Mouse (Mus musculus) kidney, embryonic 16.5 days (tissue): ENCODE measurements at regions not wholly inside any gene's neighbourhood (a gene's known extent, or its start where the extent isn't known, plus 50 kb on each side); places are given as distances from the start of the nearest gene placed in this dataset.

ENCODE experiments used
- ATAC-seq: fragments of 200-750 bp; cut with Nextera tagmentation; 2 replicates; pipeline ENCODE4 v1.8.0; 2017; ENCODE audit warnings: moderate TSS enrichment; ENCODE audit not compliant: low FRiP score, low TSS enrichment
- H3K27ac ChIP-seq: fragments of 300-500 bp; sonication (generic); 2 replicates; pipeline ENCODE4 v1.5.1; 2014; ENCODE audit warnings: low read length
- H3K27me3 ChIP-seq: fragments of 300-500 bp; sonication (generic); 2 replicates; pipeline ENCODE4 v1.6.1; 2014; ENCODE audit warnings: low read length, control low read depth, mixed read lengths; ENCODE audit not compliant: insufficient read depth
- H3K36me3 ChIP-seq: fragments of 300-500 bp; sonication (generic); 2 replicates; pipeline ENCODE4 v1.6.1; 2014; ENCODE audit warnings: low read length, control low read depth, mixed read lengths; ENCODE audit not compliant: insufficient read depth
- H3K4me1 ChIP-seq: fragments of 300-500 bp; sonication (generic); 2 replicates; pipeline ENCODE4 v1.6.1; 2014; ENCODE audit warnings: low read length, control low read depth, mixed read lengths; ENCODE audit not compliant: insufficient read depth
- H3K4me2 ChIP-seq: fragments of 300-500 bp; sonication (generic); replicated peaks from 2 replicates; pipeline ENCODE4 v1.6.1; 2014; ENCODE audit warnings: low read depth, low read length
- H3K4me3 ChIP-seq: fragments of 300-500 bp; sonication (generic); 2 replicates; pipeline ENCODE4 v1.5.1; 2014; ENCODE audit warnings: mild to moderate bottlenecking, low read length
- H3K9ac ChIP-seq: fragments of 300-500 bp; sonication (generic); replicated peaks from 2 replicates; pipeline ENCODE4 v1.6.1; 2014; ENCODE audit warnings: low read length
- H3K9me3 ChIP-seq: fragments of 300-500 bp; sonication (generic); 2 replicates; pipeline ENCODE4 v1.6.1; 2016; ENCODE audit warnings: low read length, control low read depth
- WGBS: fragments of 180-500 bp; shearing (Covaris S2); extraction: QIAGEN DNeasy Blood & Tissue Kit; methylation state at CpG from one replicate; pipeline ENCODE4 v1.1.7; 2014; 5-methylcytosine and 5-hydroxymethylcytosine counted together

GRCm38 (mm10) chr9:87872384-87872905 lies 141.4 kb upstream of the Tbx18 start:
- no peak for ATAC-seq
- H3K4me2 ChIP-seq = no peak overlapping the region

GRCm38 (mm10) chr9:87882587-87882986 lies 151.5 kb upstream of the Tbx18 start:
- H3K27ac ChIP-seq = no peak overlapping the region
- H3K9me3 ChIP-seq = peaks cover 3% of the 10 kb centered on the region
- no peaks in the 10 kb centered on the region for H3K36me3 ChIP-seq
- H3K4me2 ChIP-seq = no peak overlapping the region
- H3K4me1 ChIP-seq = no peaks in the 10 kb centered on the region
- H3K4me3 ChIP-seq = no peak overlapping the region
- ATAC-seq = no peak
- no peak overlapping the region for H3K9ac ChIP-seq
- H3K27me3 ChIP-seq = no peaks in the 10 kb centered on the region
- WGBS = 76% methylated on average over 1 of the region's 1 CpGs

More at GRCm38 (mm10) chr9:87872384-87872905, 141.4 kb upstream of the Tbx18 start:
- Histone ChIP-seq H3K27ac (no peak overlapping the region), H3K9me3 (no peaks in the 10 kb centered on the region), H3K4me3 (no peak overlapping the region), H3K9ac (no peak overlapping the region), H3K4me1 (no peaks in the 10 kb centered on the region), H3K36me3 (no peaks in the 10 kb centered on the region), H3K27me3 (no peaks in the 10 kb centered on the region)
- WGBS = 83% methylated on average over 6 of the region's 6 CpGs

- H3K36me3 ChIP-seq = no peaks in the 10 kb centered on the region
- H3K4me2 ChIP-seq = no peak overlapping the region
- no peak; the same call in 1 of the 2 replicates for ATAC-seq
- no peak overlapping the region for H3K4me3 ChIP-seq
- no peaks in the 10 kb centered on the region for H3K9me3 ChIP-seq
- H3K9ac ChIP-seq = no peak overlapping the region
- no peak overlapping the region for H3K27ac ChIP-seq
- no peaks in the 10 kb centered on the region for H3K27me3 ChIP-seq
- H3K4me1 ChIP-seq = no peaks in the 10 kb centered on the region
Observed at GRCm38 (mm10) chr9:87883069-87883468, 152.0 kb upstream of the Tbx18 start.

- no peak for ATAC-seq
- H3K9me3 ChIP-seq = peaks cover 8% of the 10 kb centered on the region; the same call in 1 of the 2 replicates
- no peak overlapping the region for H3K4me3 ChIP-seq
- no peaks in the 10 kb centered on the region for H3K4me1 ChIP-seq
- no peaks in the 10 kb centered on the region for H3K36me3 ChIP-seq
- no peaks in the 10 kb centered on the region for H3K27me3 ChIP-seq
- 38% methylated on average over 4 of the region's 4 CpGs for WGBS
- no peak overlapping the region for H3K27ac ChIP-seq
- H3K4me2 ChIP-seq = no peak overlapping the region
- H3K9ac ChIP-seq = no peak overlapping the region
Observed at GRCm38 (mm10) chr9:87894051-87894450, 163.0 kb upstream of the Tbx18 start.

GRCm38 (mm10) chr9:87894596-87894995 lies 163.5 kb upstream of the Tbx18 start:
- no peak overlapping the region for H3K27ac ChIP-seq
- H3K4me2 ChIP-seq = no peak overlapping the region
- H3K27me3 ChIP-seq = no peaks in the 10 kb centered on the region
- H3K4me3 ChIP-seq = no peak overlapping the region
- H3K9me3 ChIP-seq = peaks cover 8% of the 10 kb centered on the region; the same call in 1 of the 2 replicates
- 37% methylated on average over 3 of the region's 3 CpGs for WGBS
- no peaks in the 10 kb centered on the region for H3K36me3 ChIP-seq
- no peak for ATAC-seq
- no peak overlapping the region for H3K9ac ChIP-seq
- no peaks in the 10 kb centered on the region for H3K4me1 ChIP-seq

GRCm38 (mm10) chr9:87895526-87895925 lies 164.5 kb upstream of the Tbx18 start:
- no peak overlapping the region for H3K4me2 ChIP-seq
- H3K36me3 ChIP-seq = no peaks in the 10 kb centered on the region
- no peak for ATAC-seq
- no peak overlapping the region for H3K9ac ChIP-seq
- H3K4me1 ChIP-seq = no peaks in the 10 kb centered on the region
- 72% methylated on average over 4 of the region's 4 CpGs for WGBS
- H3K27me3 ChIP-seq = no peaks in the 10 kb centered on the region
- no peak overlapping the region for H3K27ac ChIP-seq
- H3K9me3 ChIP-seq = peaks cover 8% of the 10 kb centered on the region; the same call in 1 of the 2 replicates
- no peak overlapping the region for H3K4me3 ChIP-seq

GRCm38 (mm10) chr9:87897336-87897735 lies 166.3 kb upstream of the Tbx18 start:
- H3K4me3 ChIP-seq = no peak overlapping the region
- H3K36me3 ChIP-seq = no peaks in the 10 kb centered on the region
- H3K27me3 ChIP-seq = no peaks in the 10 kb centered on the region
- no peaks in the 10 kb centered on the region for H3K9me3 ChIP-seq
- H3K4me1 ChIP-seq = no peaks in the 10 kb centered on the region
- ATAC-seq = no peak
- no peak overlapping the region for H3K27ac ChIP-seq
- no peak overlapping the region for H3K9ac ChIP-seq
- 56% methylated on average over 3 of the region's 3 CpGs for WGBS
- H3K4me2 ChIP-seq = no peak overlapping the region

- H3K27me3 ChIP-seq = no peaks in the 10 kb centered on the region
- WGBS = 67% methylated on average over 5 of the region's 5 CpGs
- ATAC-seq = no peak
Observed at GRCm38 (mm10) chr9:87899368-87899767, 168.3 kb upstream of the Tbx18 start.

GRCm38 (mm10) chr9:87899800-87900199 lies 168.7 kb upstream of the Tbx18 start:
- Histone ChIP-seq H3K4me3 (no peak overlapping the region), H3K36me3 (no peaks in the 10 kb centered on the region), H3K9me3 (no peaks in the 10 kb centered on the region), H3K27me3 (no peaks in the 10 kb centered on the region), H3K4me1 (no peaks in the 10 kb centered on the region), H3K4me2 (no peak overlapping the region), H3K27ac (no peak overlapping the region), H3K9ac (no peak overlapping the region)
- ATAC-seq = no peak
- WGBS = 77% methylated on average over 7 of the region's 7 CpGs

More at GRCm38 (mm10) chr9:87899368-87899767, 168.3 kb upstream of the Tbx18 start:
- Histone ChIP-seq H3K4me2 (no peak overlapping the region), H3K4me3 (no peak overlapping the region), H3K4me1 (no peaks in the 10 kb centered on the region), H3K36me3 (no peaks in the 10 kb centered on the region), H3K9me3 (no peaks in the 10 kb centered on the region), H3K27ac (no peak overlapping the region), H3K9ac (no peak overlapping the region)

GRCm38 (mm10) chr9:87921291-87921690 lies 190.2 kb upstream of the Tbx18 start:
- 90% methylated on average over 8 of the region's 8 CpGs for WGBS
- Histone ChIP-seq H3K9ac (no peak overlapping the region), H3K27me3 (no peaks in the 10 kb centered on the region), H3K4me1 (no peaks in the 10 kb centered on the region), H3K27ac (no peak overlapping the region), H3K4me3 (no peak overlapping the region), H3K4me2 (no peak overlapping the region), H3K9me3 (no peaks in the 10 kb centered on the region), H3K36me3 (no peaks in the 10 kb centered on the region)
- ATAC-seq = no peak
